Mouse (Mus musculus) adipocyte (in vitro differentiated cells): ENCODE data around the gene Rpl5.

Source experiments
- DNase-seq: peaks from one replicate; pipeline ENCODE4 v3.0.0-alpha.2; 2016; ENCODE audit warnings: low spot score

Rpl5 gene

DNA sequence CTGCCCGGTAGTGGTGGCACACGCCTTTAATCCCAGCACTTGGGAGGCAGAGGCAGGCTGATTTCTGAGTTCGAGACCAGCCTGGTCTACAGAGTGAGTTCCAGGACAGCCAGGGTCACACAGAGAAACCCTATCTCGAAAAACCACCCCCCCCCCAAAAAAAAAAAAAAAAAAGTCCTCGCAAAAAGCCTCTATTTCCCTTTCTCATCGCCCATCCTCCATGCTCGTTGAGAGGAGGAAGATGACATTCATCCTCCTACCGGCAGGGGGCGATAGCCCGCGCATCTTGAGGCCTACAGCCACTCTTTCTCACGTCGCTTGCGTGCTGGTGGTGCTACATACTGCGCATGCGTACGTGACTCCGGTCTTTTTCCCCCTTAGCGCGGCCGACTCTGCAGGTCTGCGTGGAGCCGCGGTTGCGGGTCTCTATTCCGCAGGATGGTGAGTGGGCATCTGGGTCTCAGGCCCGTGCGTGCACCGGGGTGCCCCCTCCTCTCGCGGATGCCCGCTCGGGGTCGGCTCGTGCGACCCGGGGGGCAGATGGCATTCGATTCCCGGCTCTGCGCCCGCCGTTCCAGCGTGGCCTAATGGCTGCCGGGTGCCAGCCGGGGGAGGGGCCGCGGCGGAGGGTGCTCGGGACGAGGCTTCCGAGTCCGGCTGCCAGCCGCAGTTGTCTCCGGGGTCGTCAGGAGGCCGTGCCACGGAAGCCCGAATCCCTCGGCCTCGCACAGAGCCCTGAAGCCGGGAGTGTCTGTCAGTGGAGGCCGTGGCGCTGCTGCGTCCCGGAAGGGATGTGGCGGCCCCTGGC, at the start of gene Rpl5:
Rpl5 (plus strand) TSS at position 297 of the 808 bp plus-strand sequence.
- DNase-seq: peak; percentile 98

DNA sequence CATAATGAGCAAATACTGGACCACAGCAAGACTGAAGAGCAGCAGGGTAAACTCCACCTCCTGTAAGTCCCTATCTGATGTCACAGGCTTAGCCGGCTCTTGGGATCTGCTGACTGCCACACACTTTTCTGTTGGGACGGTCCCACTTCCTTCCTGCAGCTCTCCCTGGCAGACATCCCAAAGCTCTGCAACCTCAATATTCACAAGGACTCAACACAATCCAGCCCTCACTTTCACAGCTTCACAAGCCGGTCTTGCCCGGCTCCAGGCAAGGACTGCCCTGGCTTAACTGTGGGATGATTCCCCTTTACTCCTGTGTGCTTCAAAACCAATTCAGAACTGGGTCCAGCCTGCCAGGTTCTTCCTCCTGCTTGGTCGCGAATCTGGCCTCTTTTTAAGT, 46.5 kb upstream of the Rpl5 start:
- DNase-seq: peak; percentile 43

DNA sequence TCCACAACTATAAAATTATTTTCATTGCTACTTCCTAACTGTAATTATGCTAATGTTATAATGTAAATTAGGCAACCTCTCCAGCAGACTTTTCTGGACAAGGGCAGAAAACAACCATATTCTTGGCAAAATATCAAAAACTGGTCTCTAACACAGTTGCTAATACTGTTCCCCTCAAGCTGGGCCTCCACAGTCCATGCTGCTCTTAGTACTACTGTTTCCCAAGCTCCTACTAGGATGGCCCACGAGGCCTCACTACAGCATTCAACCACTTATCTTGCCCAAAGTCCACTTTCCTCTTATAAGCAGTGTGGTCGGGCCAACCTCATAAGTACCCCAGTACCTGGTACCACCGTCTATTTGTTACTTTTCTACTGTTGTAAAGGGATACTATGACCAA, 45.7 kb upstream of the Rpl5 start:
- no peak for DNase-seq

DNA sequence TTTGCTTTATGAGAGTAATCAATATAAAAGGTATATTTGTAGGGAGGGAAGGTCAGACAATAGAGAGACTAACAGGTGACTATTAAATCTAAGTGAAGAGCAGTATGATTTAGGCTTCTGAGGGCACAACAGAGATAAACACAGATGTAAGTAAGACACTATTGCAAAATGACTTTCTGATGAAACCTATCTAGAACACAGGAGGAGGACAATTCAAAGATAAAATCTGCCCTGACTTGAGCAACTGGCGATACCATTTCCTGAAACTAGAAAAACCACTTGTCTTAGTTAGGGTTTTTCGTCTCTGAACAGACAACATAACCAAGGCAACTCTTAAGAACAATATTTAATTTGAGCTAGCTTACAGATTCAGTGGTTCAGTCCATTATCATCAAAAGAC, 44.8 kb upstream of the Rpl5 start:
- DNase-seq: no peak

DNA sequence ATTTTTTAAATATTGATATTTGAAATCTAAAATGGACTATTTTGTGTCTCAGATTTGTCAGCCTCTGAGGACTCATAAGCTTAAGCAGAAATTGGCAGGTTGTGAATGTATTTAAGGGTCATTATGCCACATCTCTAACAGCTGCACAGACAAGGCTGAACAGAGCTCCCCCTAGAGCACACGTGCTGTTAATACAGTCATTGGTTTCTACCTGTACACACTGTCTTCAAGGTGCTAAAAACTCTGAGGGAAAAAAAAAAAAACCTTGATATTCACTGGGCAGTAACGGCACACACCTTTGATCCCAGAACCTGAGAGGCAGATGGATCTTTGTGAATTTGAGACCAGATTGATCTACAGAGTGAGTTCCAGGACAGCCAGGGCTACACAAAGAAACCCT, 41.3 kb upstream of the Rpl5 start:
- no peak for DNase-seq

DNA sequence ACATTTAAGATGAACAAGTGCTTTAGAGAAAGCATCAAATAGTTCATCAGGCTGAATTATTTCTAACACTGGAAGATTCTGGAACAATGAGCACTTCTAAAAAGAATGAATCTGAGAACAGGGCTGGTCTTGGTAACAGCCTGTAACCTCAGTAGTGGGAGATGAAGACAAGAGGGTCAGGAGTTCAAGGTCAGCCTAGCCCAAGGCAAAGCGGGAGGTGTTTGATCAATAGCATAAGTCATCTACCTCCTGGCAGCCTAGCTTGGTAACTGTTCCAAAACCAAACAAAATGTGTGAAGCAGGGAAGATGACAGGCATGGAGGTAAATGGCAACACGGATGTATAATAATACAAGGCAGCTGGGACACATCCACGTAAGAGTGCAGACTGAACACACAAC, 36.3 kb upstream of the Rpl5 start:
- no peak for DNase-seq

DNA sequence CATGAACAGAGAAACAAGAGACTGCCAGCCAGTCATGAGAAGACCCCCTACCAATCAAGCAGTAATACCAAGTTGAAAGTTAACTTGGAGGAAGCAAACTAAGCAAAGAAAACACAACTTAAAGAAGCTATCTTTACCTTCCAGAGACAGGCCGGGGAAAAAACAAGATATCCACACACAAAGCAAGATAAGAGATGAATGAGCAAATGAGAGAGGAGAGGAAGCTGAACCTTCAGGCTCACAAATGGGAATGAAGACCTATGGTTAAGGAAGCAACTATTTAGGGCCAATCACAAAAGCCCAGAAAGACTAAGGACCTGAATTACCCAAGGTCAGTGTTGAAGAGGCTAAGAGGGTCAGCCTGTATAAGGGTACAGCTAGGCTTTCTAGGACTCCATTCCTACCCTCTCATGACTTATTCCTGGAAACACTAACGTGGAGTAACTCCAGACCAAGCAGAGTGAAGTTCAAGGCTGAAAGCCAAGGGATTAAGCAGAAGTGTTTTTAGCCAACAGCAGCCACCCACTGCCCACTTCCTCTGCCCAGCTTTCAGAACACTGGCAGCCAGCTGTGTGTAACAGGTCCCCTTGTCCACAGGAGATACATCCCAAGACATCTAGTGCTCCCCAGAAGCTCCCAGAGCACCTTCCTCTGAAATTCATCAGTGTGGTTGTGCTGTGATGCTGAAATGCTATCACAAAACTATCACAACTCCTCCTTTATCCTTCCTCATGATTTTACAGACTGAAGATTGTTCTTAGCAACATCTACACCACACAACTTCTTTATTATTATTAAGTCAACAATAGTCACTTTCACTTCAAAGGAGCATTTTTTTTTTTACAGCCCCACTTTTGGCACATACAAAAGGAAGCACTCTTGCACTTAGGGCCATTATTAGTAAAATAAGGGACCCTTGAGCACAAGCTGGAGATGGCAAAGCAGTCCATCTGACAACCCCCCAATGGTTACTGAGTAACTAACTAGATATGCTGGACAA, 33.9 kb upstream of the Rpl5 start:
- peak; percentile 78 for DNase-seq

DNA sequence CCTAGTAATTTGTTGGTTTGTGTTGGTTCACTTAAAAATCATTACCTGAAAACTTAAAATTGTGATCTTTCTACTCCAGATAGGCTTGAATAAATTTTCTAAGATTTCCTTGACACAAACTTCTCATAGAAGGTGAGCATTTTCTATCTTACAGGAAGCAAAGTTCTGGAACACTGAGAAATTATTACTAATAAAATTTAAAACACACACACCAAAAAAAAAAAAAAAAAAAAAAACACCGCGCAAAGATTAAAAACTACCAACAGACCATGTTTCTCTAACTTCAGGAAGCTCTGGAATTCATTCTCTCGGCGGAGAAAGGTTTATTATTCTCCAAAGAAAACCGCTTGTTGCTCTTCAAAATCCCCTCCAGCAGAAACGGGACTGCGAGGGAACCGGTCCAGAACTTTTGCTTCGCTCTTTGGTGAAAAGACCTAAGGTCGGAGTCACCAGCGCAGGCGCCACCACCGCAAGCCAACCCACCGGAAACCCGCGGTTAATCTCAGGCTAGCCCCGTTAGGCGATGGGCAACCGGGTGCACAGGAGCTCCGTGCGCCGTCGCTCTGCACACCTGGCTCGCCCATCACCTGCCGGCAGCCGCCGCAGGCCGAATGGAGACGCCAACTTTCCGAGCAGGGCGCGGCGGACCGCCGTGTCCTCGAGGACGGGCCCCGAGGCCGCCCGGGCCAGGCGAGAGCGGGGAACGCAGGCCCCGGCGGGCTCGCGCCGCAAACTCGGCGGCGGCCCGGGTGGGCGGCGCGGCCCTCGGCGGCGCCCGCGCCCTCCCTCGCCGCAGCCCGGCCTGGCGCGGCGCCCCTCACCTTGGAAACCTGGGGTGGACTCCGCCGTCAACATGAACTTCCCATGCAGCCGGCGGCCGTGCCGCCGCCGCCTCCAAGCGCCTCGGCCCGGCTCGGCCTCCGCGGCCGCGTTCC, 32.1 kb upstream of the Rpl5 start:
- DNase-seq: peak; percentile 76

DNA sequence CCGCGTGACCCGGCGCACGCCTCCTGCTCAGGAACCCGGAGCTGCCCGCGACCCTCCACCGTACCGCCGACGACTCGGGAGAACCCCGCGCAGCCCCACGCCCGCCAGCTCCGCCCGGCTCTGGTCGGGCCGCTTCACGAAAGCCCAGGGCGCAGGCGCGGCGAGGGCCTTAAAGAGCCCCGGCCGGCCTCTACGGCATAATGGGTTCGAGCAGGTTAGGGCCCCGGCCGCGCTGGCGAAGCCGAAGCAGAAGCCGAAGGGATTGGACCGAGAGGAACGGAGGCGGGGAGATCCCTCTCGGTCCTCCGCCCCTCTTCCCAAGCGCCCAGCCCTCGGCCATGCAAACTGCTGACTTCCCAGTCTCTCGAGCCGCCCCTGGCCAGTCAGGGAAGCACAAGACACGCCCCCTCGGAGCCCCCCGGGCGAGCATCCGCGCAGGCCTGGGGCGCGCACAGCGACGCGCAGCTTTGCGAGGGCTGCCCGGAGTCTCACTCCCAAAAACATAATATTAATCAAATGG, 31.3 kb upstream of the Rpl5 start:
- DNase-seq: peak; percentile 90

DNA sequence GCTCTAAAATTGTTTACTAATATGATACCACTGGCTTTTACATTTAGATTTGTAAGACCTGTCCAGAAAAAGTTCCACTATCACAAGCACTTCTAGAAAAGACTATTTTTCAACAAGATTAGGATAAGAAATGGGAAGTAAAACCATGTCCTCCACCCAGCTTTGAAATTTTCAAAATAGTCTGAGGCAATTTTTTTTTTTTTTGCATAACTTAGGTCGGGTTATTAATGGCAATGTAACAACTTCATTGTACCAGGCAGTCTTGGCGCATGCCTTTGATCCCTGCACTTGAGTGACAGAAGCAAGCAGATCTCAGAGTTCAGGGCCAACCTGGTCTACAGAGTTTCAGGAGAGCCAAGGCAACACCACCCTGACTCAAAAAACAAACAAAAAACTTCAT, 30.6 kb upstream of the Rpl5 start:
- no peak for DNase-seq

DNA sequence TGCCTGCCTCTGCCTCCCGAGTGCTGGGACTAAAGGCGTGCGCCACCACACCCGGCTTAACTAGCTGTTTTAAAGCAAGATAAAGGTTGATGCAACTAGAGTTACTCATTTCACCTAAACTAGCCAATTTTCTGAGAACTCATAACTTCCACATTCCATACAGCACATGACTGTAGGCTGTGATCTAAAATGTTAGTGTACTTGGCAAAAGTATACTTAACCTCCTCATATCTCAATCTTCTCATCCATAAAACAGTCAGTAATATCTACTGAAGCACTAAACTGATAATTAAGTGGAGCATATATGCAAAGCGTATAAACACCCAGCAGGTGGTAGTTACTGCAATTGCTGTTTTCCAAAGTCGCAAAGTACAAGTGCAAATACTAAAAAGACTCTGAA, 27.0 kb upstream of the Rpl5 start:
- DNase-seq: no peak

DNA sequence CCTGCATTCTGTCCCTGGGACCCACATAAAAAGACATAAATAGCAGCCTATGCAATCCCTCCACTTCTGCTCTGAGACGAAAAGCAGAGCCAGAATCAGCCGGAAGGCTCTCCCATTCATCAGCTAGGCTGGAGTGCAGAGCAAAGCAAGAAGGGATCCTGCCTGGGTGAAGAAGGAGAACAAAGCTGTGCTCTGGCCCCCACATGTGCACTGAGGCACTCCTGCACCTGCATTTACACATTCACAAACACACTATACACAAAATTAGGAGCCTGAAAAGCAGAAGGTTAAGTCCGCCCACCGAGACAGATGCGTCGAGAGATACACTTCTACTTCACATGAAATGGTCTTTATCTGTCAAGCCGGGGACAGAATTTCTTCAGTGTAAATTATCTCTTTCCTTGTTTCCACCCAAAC, 26.4 kb upstream of the Rpl5 start:
- no peak for DNase-seq

DNA sequence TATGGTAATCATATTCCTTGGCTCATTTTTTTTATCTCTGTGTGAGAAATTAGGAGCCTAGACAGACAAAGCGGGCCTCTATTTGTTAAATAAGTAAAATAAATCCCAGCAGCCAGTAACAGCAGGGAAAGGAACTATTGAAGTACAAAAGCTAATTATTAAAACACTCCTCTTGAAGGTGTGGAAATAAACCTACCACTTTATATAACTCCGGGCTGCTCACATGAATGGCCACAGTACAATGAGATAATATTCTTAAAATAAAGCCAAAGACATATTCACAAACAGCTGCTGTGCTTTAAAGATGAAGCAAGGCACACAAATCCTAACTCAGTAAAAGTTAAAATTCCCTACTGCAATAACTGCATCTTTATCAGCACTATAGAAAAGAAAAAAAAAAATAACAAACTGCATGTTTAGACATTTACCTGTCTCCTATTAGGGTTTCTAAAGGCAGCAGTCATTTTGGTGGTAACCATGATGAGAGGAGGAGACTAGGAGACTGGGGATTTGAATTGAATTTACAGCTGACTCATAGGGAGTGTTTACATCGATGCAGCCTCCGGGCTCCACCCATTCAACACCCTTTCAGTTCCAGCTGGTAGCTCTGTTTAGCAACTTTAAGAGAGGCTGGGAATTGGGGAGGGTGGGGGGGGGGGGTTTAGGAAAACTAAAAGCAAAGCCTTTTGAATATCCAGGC, 25.6 kb upstream of the Rpl5 start, which contains the start of gene Evi5:
Evi5 (minus strand) TSS at position 547 of the 700 bp plus-strand sequence.
- no peak for DNase-seq

DNA sequence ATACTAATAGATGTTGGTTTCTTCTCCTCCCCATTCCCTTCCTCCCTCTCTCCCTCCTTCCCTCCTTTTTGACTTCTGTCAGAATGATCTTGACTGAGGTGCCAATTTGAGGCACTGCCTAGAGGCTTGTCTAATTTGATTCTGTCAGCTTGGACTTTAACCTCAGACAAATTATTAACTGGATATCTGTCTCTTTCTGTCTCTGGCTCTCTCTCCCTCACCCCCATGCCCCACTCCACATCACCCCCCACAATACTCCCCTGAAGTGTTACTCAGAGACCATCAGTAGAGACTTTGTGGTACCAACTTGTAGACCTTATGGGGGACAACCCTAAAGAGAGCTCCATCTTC, 25.1 kb upstream of the Rpl5 start:
- no peak for DNase-seq

DNA sequence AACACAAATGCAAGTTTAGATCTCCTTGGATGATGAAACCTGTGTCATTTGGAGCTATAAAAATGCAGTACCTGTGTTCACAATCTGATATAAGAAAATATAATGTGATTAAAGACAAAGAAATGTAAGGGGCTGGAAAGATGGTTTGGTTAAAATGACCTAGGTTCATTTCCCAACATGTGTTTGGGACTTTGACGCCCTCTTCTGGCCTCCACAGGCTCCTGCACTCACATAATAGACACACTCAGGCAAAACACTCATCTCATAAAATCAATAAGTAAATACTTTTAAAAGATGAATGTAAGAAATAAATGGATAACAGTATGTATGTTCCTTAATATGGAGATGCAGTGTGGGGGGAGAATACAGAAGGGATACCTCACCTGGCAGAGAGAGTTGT, 23.2 kb upstream of the Rpl5 start:
- DNase-seq: no peak

DNA sequence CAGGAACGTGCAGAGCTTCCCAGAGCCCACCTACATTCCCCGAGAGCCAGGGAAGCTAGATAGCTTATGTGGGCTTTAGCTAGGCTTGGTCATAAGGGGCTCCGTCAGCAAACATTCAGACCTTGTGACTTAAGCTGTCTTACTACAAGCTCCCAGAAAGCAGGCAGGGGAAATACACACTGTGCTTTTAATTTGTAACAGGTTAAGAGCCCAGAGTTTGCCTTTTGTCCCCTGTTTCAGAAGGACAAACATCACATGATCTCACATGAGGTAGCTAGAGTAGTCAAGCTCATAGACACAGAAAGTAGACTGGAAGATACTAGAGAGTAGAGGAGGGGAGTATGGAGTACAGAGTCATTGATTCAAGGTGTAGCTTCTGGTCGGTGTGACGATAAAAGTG, 19.6 kb upstream of the Rpl5 start:
- no peak for DNase-seq

DNA sequence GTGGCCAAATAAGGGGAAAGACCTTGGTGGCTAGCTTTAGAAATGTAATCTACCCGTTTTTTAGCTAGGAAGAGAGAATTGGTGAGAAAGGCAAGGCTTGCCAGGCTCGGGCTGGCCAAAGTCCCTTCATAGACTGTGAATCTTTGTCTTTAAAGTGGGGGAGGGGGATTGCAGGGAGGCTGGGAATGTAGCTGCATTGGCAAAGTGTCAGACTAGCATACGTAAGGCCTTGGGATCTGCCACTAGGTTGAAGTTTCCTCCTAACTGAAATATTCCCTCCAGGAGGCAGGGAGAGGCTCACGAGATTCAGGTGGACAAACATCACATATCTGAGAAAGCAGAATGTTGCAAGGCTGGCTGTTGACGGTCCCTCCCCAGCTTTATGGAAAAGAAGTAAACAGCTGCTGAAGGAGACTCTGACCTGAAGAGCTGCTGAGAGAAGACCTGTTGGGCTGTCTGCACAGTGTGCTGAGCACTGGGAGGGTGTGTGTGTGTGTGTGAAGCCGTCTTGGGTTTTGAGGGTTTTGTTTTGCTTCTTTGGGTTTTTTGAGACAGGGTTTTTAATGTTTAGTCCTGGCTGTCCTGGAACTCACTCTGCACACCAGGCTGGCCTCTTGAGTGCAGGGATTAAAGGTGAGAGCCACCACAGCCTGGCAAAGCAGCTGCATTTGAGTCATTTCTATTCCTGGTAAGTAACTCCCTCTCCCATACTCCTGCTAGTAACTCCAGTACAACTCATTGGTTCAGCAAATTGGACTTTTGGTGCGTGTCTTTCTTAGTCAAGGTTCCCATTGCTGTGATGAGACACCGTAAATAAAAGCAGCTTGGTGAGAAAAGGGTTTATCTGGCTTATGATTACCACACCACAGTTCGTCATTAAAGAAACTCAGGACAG, 10.1 kb upstream of the Rpl5 start:
- no peak for DNase-seq

DNA sequence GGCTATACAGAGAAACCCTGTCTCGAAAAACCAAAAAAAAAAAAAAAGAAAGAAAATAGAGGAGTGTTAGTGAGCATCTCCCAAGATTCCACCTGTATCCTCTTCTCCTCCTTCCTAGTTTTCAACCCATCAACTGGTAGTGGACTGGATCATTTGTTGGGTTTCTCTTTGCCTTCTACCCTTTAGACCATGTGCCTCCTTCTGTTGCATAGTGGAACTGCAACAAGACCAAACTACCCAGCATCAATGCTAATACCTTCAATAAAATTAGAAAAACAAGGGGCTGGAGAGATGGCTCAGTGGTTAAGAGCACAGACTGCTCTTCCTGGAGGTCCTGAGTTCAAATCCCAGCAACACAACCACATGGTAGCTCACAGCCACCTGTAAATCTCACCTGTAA, 8.8 kb upstream of the Rpl5 start:
- peak; percentile 56 for DNase-seq

DNA sequence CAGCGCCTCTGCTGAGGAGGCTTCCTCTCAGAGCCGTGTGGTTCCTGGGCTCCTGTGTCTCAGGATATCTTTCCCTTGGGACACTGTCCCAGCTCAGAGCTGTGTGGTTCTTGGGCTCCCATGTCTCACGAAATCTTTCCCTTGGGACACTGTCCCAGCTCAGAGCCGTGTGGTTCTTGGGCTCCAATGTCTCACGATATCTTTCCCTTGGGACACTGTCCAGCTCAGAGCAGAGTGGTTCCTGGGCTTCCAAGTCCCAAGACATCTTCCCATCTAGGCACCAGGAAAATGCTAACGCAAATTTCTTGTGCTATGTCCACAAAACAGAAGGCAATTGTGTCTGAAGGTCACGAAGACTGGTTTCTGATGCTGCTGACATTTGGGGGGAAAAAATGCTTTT, 5.6 kb upstream of the Rpl5 start:
- no peak for DNase-seq

DNA sequence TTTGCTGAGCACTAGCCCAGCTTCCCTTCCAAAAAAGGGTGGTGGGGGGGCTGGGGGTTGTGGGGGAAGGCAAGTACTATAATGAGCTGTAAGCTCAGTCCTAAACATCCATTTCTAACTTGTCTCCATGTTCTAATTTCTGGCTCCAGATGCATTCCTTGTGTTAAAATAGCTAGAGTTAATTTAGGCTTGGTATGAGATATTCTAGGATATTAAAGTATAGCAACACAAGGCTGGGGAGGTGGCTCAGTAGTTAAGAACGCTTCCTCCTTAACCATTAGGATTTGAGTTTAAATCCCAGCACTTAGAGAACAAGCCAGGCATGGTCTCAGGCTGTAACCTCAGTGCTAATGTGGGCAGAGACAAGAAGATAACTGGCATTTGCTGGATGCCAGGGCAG, 4.0 kb upstream of the Rpl5 start:
- no peak for DNase-seq
